ENCODE assay signal across 29 mouse cellular contexts in the genomic region with DNA sequence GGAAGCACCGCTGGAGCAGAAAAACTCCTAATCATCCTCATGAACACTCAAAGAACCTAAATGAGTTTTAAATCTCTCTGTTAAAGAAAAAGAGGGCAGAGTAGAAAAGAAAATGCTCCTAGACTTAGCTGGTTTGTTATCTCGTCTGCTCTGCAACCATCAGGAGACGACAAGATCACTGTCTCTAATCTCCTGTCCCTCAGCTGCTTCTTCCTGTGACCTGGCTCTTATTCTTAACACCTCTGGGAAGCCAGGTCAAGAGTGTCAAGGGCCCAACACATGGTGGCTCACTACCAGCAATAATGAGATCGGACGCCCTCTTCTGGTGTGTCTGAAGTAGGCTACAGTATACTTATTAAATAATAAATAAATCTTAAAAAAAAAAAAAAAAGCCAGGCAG. TPM values are rescaled to one million over a fixed set of nuclear protein-coding genes. Genes with fewer than 3 reads are reported as not detected.
DNase-seq lines count a peak whose midpoint lies in the region; ATAC-seq and TF ChIP-seq lines count a peak whose summit lies in the region.
"Had no signal": no experiment of that assay in that cellular context is flagged by ENCODE, and none has a peak within 500 bp of the region (broad histone marks: within the 10 kb centered on the region; RNA-seq: fewer than 3 reads in every experiment).

No protein-coding gene starts in this region.

- H3K36me3 ChIP-seq in heart, embryonic 13.5 days, result peaks cover 25% of the 10 kb centered on the region
- peaks cover 2 to 11% of the 10 kb centered on the region in 2 experiments; a peak in 3 of 4 replicates for H3K36me3 ChIP-seq in MEL (ENCODE audit: control insufficient read depth in 1 of 2, insufficient read depth in 2 of 2, low read length in 2 of 2)
- no peaks in the 10 kb centered on the region for H3K36me3 ChIP-seq in liver, embryonic 14.5 days (replicated peaks; ENCODE audit: control insufficient read depth, insufficient read depth, low read depth)

- no peak overlapping the region for H3K9ac ChIP-seq in heart, embryonic 13.5 days
- no peak overlapping the region for H3K9ac ChIP-seq in MEL (ENCODE audit: control insufficient read depth, low read depth, low read length, poor library complexity, severe bottlenecking)
- no peak overlapping the region for H3K9ac ChIP-seq in liver, embryonic 14.5 days (replicated peaks)
- H3K9ac ChIP-seq: embryonic facial prominence, embryonic 12.5 days; embryonic facial prominence, embryonic 15.5 days; forebrain, postnatal 0 days; heart, embryonic 15.5 days; hindbrain, embryonic 13.5 days had no signal

- H3K4me1 ChIP-seq in heart, embryonic 13.5 days, result peaks cover 32% of the 10 kb centered on the region
- peaks cover 0 to 4% of the 10 kb centered on the region in 2 experiments; a peak in 1 of 4 replicates for H3K4me1 ChIP-seq in MEL (ENCODE audit: control insufficient read depth in 1 of 2, insufficient read depth in 2 of 2, low read length in 2 of 2)
- peaks cover 2 to 10% of the 10 kb centered on the region in 2 experiments; a peak in 2 of 4 replicates for H3K4me1 ChIP-seq in liver, embryonic 14.5 days (replicated peaks; ENCODE audit: control insufficient read depth in 2 of 2, insufficient read depth in 2 of 2, low read length in 1 of 2)
- H3K4me1 ChIP-seq: embryonic facial prominence, embryonic 12.5 days; embryonic facial prominence, embryonic 15.5 days; hindbrain, embryonic 10.5 days; hindbrain, embryonic 13.5 days had no signal

- no peak for TF ChIP-seq CTCF in MEL (IDR thresholded peaks at IDR 0.05 in 2 of 3, conservative IDR thresholded peaks at IDR 0.05 in 1 of 3; ENCODE audit: control insufficient read depth in 1 of 3, insufficient read depth in 1 of 3, low read depth in 2 of 3, low read length in 3 of 3, poor library complexity in 1 of 3, severe bottlenecking in 1 of 3)
- TF ChIP-seq CTCF in liver, embryonic 14.5 days (IDR thresholded peaks at IDR 0.05; ENCODE audit: low read depth), result no peak

- TF ChIP-seq RAD21 in MEL (IDR thresholded peaks at IDR 0.05; ENCODE audit: low read depth, low read length), result no peak

- TF ChIP-seq EP300 in MEL (IDR thresholded peaks at IDR 0.05; ENCODE audit: low read depth in 1 of 2, low read length in 2 of 2), result peak; percentile 37 to 52
- TF ChIP-seq EP300 in liver, embryonic 14.5 days (IDR thresholded peaks at IDR 0.05; ENCODE audit: low read depth), result peak; percentile 35; the same call in 1 of the 2 replicates

- H3K27me3 ChIP-seq in heart, embryonic 13.5 days (replicated peaks), result no peaks in the 10 kb centered on the region
- no peaks in the 10 kb centered on the region for H3K27me3 ChIP-seq in MEL (ENCODE audit: control insufficient read depth in 1 of 2, insufficient read depth in 2 of 2, low read length in 2 of 2)
- H3K27me3 ChIP-seq in liver, embryonic 14.5 days (ENCODE audit: control insufficient read depth, insufficient read depth, low read length), result no peaks in the 10 kb centered on the region
- H3K27me3 ChIP-seq: CH12.LX; embryonic facial prominence, embryonic 12.5 days; embryonic facial prominence, embryonic 15.5 days; heart, embryonic 15.5 days; hindbrain, embryonic 13.5 days had no signal

- H3K4me2 ChIP-seq in heart, embryonic 13.5 days, result no peak overlapping the region
- no peak overlapping the region for H3K4me2 ChIP-seq in liver, embryonic 14.5 days (ENCODE audit: low read depth)
- H3K4me2 ChIP-seq: embryonic facial prominence, embryonic 12.5 days; embryonic facial prominence, embryonic 15.5 days; heart, embryonic 11.5 days; heart, embryonic 15.5 days; hindbrain, embryonic 13.5 days had no signal

- no peak for TF ChIP-seq POLR2A in MEL (IDR thresholded peaks at IDR 0.05; ENCODE audit: control insufficient read depth in 1 of 2, insufficient read depth in 1 of 2, low read depth in 1 of 2, low read length in 2 of 2, poor library complexity in 1 of 2)

- H3K79me2 ChIP-seq in MEL (ENCODE audit: control insufficient read depth, insufficient read depth, low read length, poor library complexity), result no peaks in the 10 kb centered on the region

- DNase-seq in heart, adult 9 months (ENCODE audit: low spot score in 2 of 2), result no peak
- DNase-seq in MEL (ENCODE audit: low read depth, low spot score), result peak; percentile 13
- DNase-seq in liver, embryonic 14.5 days (ENCODE audit: low read depth in 3 of 3, low spot score in 3 of 3), result peak in 1 of 3 experiments; percentile 9
- DNase-seq in gastrocnemius, postnatal 25 days, result no peak
- DNase-seq in layer of hippocampus, postnatal 10 days (ENCODE audit: low spot score in 2 of 2), result no peak
- DNase-seq in cerebellum, postnatal 4 days (ENCODE audit: low spot score in 2 of 2), result no peak
- DNase-seq: adrenal gland, postnatal 10 days; adrenal gland, postnatal 36 days; cerebellum, adult 18-20 months; cerebellum, adult 9-10 months; cerebellum, postnatal 14 days; forebrain, postnatal 0 days; gastrocnemius, postnatal 36 days; heart, adult 2 months; heart, postnatal 10 days; heart, postnatal 36 days had no signal

- H3K9me3 ChIP-seq in heart, embryonic 13.5 days, result no peaks in the 10 kb centered on the region
- no peaks in the 10 kb centered on the region for H3K9me3 ChIP-seq in MEL (replicated peaks; ENCODE audit: insufficient read depth, low read length)
- no peaks in the 10 kb centered on the region for H3K9me3 ChIP-seq in liver, embryonic 14.5 days (ENCODE audit: control insufficient read depth, low read length)
- H3K9me3 ChIP-seq: embryonic facial prominence, embryonic 12.5 days; embryonic facial prominence, embryonic 15.5 days; G1E; heart, embryonic 15.5 days; hindbrain, embryonic 10.5 days; hindbrain, embryonic 13.5 days had no signal

- ATAC-seq in heart, embryonic 13.5 days (ENCODE audit: extremely low read depth, insufficient number of reproducible peaks, low FRiP score, low TSS enrichment), result no peak
- ATAC-seq in liver, embryonic 14.5 days (ENCODE audit: insufficient read depth), result peak; percentile 50; the same call in 1 of the 2 replicates
- ATAC-seq in megakaryocyte progenitor cell, adult 5-6 weeks (replicated peaks; ENCODE audit: poor library complexity), result peak; percentile 86
- ATAC-seq: activated CD4-positive, CD25-positive, alpha-beta regulatory T cell, adult 4 months; forebrain, embryonic 14.5 days; forebrain, postnatal 0 days; hindbrain, embryonic 16.5 days had no signal

- peak overlapping the region; percentile 20; the same call in 1 of the 2 replicates for H3K27ac ChIP-seq in heart, embryonic 13.5 days (replicated peaks)
- H3K27ac ChIP-seq in MEL (ENCODE audit: control insufficient read depth, low read depth, low read length), result no peak overlapping the region
- no peak overlapping the region for H3K27ac ChIP-seq in liver, embryonic 14.5 days
- H3K27ac ChIP-seq: embryonic facial prominence, embryonic 12.5 days; embryonic facial prominence, embryonic 15.5 days; heart, adult 2 months; heart, embryonic 15.5 days; hindbrain, embryonic 10.5 days; hindbrain, embryonic 13.5 days had no signal

- H3K4me3 ChIP-seq in heart, embryonic 13.5 days, result no peak overlapping the region
- no peak overlapping the region for H3K4me3 ChIP-seq in MEL (ENCODE audit: control insufficient read depth in 1 of 2, insufficient read depth in 1 of 2, low read depth in 2 of 2, low read length in 2 of 2)
- no peak overlapping the region for H3K4me3 ChIP-seq in liver, embryonic 14.5 days (ENCODE audit: insufficient read depth in 1 of 2, low read depth in 2 of 2, low read length in 2 of 2)
- H3K4me3 ChIP-seq: embryonic facial prominence, embryonic 12.5 days; embryonic facial prominence, embryonic 15.5 days; heart, adult 2 months; heart, embryonic 15.5 days; hindbrain, embryonic 10.5 days; hindbrain, embryonic 13.5 days had no signal

- 49% methylated on average over 5 of the region's 5 CpGs for WGBS in heart, embryonic 13.5 days
- 47% methylated on average over 5 of the region's 5 CpGs for WGBS in liver, embryonic 14.5 days (ENCODE audit: insufficient replicate concordance)

TF ChIP-seq in MEL, 35 proteins besides CTCF, POLR2A, EP300 and RAD21:
- peak; percentile 33; the same call in 1 of the 2 replicates for TF ChIP-seq TAL1 (IDR thresholded peaks at IDR 0.05; ENCODE audit: low read length)
- no peak for TF ChIP-seq ZC3H11A (IDR thresholded peaks at IDR 0.05; ENCODE audit: low read depth, low read length)
- peak; percentile 64 for TF ChIP-seq GATA1 (IDR thresholded peaks at IDR 0.05; ENCODE audit: low read depth, low read length)
- peak; percentile 57; the same call in 1 of the 2 replicates for TF ChIP-seq TCF12 (IDR thresholded peaks at IDR 0.05; ENCODE audit: low read depth, low read length)

RNA-seq across cellular contexts. Expression of a gene that starts 40.1 kb away (rescaled TPM):
- polyA plus RNA-seq in heart, embryonic 13.5 days (2015; fragmentation: Nextera tagmentation; extraction: Ambion mirVana), result 10.3 and 11.0 TPM in 2 replicates
- total RNA-seq in MEL (2012; rRNA removed), result 10.2 and 13.4 TPM in 2 replicates
- polyA plus RNA-seq in MEL (2012; ENCODE audit: insufficient read depth in 1 of 2, insufficient read length in 2 of 2, low read depth in 1 of 2, low replicate concordance in 2 of 2, missing spikeins in 1 of 2), result 10 to 100 TPM in 1 of 2 experiments, not detected in 1; 13.9 TPM
- 2.5 and 3.1 TPM in 2 replicates for polyA plus RNA-seq in liver, embryonic 14.5 days (2012; rRNA removed)
- 3.1 and 3.2 TPM in 2 replicates for polyA plus RNA-seq in liver, embryonic 14.5 days (2014; fragmentation: Nextera tagmentation; extraction: Ambion mirVana)
- 21.0 and 21.9 TPM in 2 replicates for total RNA-seq in megakaryocyte progenitor cell, adult 5-6 weeks (2015)
- 35.2 and 42.5 TPM in 2 replicates for total RNA-seq in megakaryocyte progenitor cell, adult 5-6 weeks (2017)
- total RNA-seq in gastrocnemius, postnatal 25 days (2021), result 1 to 10 TPM; 5.5 to 6.1 TPM
- total RNA-seq in layer of hippocampus, postnatal 10 days (2021), result 10 to 100 TPM; 66.7 to 67.1 TPM
